Mouse (Mus musculus): Measurements from ENCODE around the gene Rgs4. TPM values are rescaled to one million over a fixed set of nuclear protein-coding genes. Genes with fewer than 3 reads are reported as not detected.

The Rgs4 gene
- total RNA-seq, 4 experiments from 2014 or later, result 299 to 399 (median 336) TPM

Other genes with a start within 250 kb of the Rgs4 start
- gene Nuf2, start 216.2 kb downstream of the Rgs4 start, total RNA-seq (2022), result 1 to 10 TPM; 1.6 to 2.9 (median 2.2) TPM
- gene Rgs5, start 92.1 kb downstream of the Rgs4 start, total RNA-seq (2022), result 10 to 100 TPM; 40.0 to 44.9 (median 41.0) TPM
- 10 to 100 TPM; 17.1 to 20.5 (median 18.0) TPM for gene Ccdc190, start 181.0 kb upstream of the Rgs4 start, total RNA-seq (2022)
- gene Hsd17b7, start 221.6 kb upstream of the Rgs4 start, total RNA-seq (2022), result 10 to 100 TPM; 15.9 to 19.6 (median 19.0) TPM

Measured in left cerebral cortex, adult 8-10 months (tissue).